Mouse (Mus musculus) midbrain, postnatal 0 days (tissue): Measurements from ENCODE around the gene Ufl1. TPM values are rescaled to one million over a fixed set of nuclear protein-coding genes. Genes with fewer than 3 reads are reported as not detected.

Experiments
- ATAC-seq: fragments of 200-750 bp; cut with Nextera tagmentation; 2 replicates; pipeline ENCODE4 v1.8.0; 2017; ENCODE audit warnings: moderate number of reproducible peaks, mild to moderate bottlenecking, moderate TSS enrichment, moderate library complexity; ENCODE audit not compliant: low FRiP score
- DNase-seq: peaks from one replicate; pipeline ENCODE4 v3.0.0-alpha.2; 2015; ENCODE audit warnings: low spot score
- H3K27ac ChIP-seq: fragments of 300-500 bp; sonication (generic); 2 replicates; pipeline ENCODE4 v1.5.1; 2014; ENCODE audit warnings: low read depth, mild to moderate bottlenecking, low read length, mixed read lengths
- H3K27me3 ChIP-seq: fragments of 300-500 bp; sonication (generic); 2 replicates; pipeline ENCODE4 v1.6.1; 2014; ENCODE audit warnings: low read length, control low read depth, mixed read lengths; ENCODE audit not compliant: insufficient read depth
- H3K36me3 ChIP-seq: fragments of 300-500 bp; sonication (generic); 2 replicates; pipeline ENCODE4 v1.6.1; 2014; ENCODE audit warnings: low read length, control low read depth, mixed read lengths; ENCODE audit not compliant: insufficient read depth
- H3K4me1 ChIP-seq: fragments of 300-500 bp; sonication (generic); 2 replicates; pipeline ENCODE4 v1.6.1; 2014; ENCODE audit warnings: mild to moderate bottlenecking, control low read depth, antibody characterized with exemption, low read length, mixed read lengths; ENCODE audit not compliant: insufficient read depth
- H3K4me2 ChIP-seq: fragments of 300-500 bp; sonication (generic); 2 replicates; pipeline ENCODE4 v1.6.1; 2014; ENCODE audit warnings: low read depth, mild to moderate bottlenecking, low read length, mixed read lengths; ENCODE audit not compliant: poor library complexity, severe bottlenecking
- H3K4me3 ChIP-seq: fragments of 300-500 bp; sonication (generic); 2 replicates; pipeline ENCODE4 v1.5.1; 2014; ENCODE audit warnings: low read depth, mild to moderate bottlenecking, low read length, moderate library complexity
- H3K9ac ChIP-seq: fragments of 300-500 bp; sonication (generic); replicated peaks from 2 replicates; pipeline ENCODE4 v1.6.1; 2014; ENCODE audit warnings: mild to moderate bottlenecking, low read length, moderate library complexity, mixed read lengths; ENCODE audit not compliant: poor library complexity, severe bottlenecking
- H3K9me3 ChIP-seq: fragments of 300-500 bp; sonication (generic); 2 replicates; pipeline ENCODE4 v1.6.1; 2016; ENCODE audit warnings: low read length, control low read depth
- CTCF ChIP-seq: IDR thresholded peaks from 2 replicates; pipeline ENCODE4 v1.5.1; 2016; ENCODE audit warnings: antibody characterized with exemption, mild to moderate bottlenecking
- WGBS: fragments of 180-500 bp; shearing (Covaris S2); extraction: QIAGEN DNeasy Blood & Tissue Kit; methylation state at CpG from one replicate; pipeline ENCODE4 v1.1.7; 2014; 5-methylcytosine and 5-hydroxymethylcytosine counted together
- polyA plus RNA-seq: library from polyadenylated mRNA; unstranded; fragments of >200 nt; fragmentation: Nextera tagmentation; extraction: Ambion mirVana; gene quantifications from 2 replicates; pipeline ENCODE4 v1.2.1, GENCODE M21; 2015
- total RNA-seq: library from RNA; depleted of rRNA; stranded (reverse); fragments of >200 nt; gene quantifications from 2 replicates; pipeline ENCODE4 v1.2.3, GENCODE M21; 2014; rRNA removed

The Ufl1 gene
- total and polyA plus RNA-seq, 2 experiments from 2014 or later: 14.9 to 45.8 TPM

DNA sequence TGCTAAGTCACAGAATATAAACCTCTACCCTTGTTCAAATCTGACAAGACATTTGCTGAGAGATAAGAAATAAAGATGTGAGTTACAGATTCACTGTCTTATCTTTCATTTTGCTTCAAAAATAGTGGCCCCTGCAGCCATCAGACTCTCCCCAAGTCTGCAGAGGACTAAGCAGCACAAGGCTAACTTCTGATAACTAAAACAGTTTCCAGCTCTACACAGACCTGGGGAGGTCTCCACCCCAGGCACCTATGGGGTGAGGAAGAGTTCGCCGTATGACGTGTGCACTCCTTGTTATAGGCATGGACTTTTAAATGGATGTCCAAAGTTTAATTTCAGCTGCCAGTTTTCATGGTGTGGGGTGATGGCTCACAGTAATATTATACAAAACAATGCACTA lies 49.1 kb downstream of the Ufl1 start:
- no peaks in the 10 kb centered on the region for H3K4me1 ChIP-seq
- no peaks in the 10 kb centered on the region for H3K9me3 ChIP-seq
- DNase-seq: no peak
- WGBS: 92% methylated on average over 3 of the region's 3 CpGs
- H3K27ac ChIP-seq: no peak overlapping the region
- no peak overlapping the region for H3K9ac ChIP-seq
- H3K4me2 ChIP-seq: no peak overlapping the region
- no peaks in the 10 kb centered on the region for H3K27me3 ChIP-seq
- no peak overlapping the region for H3K4me3 ChIP-seq
- no peak for TF ChIP-seq CTCF
- no peaks in the 10 kb centered on the region for H3K36me3 ChIP-seq
- ATAC-seq: no peak

DNA sequence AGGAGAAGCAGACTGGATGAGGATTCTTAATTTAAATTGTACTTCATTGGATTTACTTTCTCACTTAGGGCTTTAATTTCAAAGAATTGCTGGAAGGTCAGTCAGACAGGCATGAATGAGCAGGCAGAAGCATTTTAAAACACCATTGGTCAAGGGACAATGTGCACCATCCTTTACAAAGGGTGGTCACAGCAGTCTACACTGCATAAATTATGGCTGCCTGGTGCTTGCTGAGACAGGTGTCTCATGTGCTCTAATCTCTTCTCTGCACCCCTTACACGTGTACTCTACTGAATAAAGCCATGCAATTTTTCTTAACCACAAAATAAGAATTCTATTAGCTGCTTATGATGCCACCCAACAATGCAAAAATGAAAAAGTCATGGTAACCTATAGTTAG lies 54.1 kb downstream of the Ufl1 start:
- TF ChIP-seq CTCF: no peak
- 7% methylated on average over 1 of the region's 1 CpGs for WGBS
- no peak for DNase-seq

DNA sequence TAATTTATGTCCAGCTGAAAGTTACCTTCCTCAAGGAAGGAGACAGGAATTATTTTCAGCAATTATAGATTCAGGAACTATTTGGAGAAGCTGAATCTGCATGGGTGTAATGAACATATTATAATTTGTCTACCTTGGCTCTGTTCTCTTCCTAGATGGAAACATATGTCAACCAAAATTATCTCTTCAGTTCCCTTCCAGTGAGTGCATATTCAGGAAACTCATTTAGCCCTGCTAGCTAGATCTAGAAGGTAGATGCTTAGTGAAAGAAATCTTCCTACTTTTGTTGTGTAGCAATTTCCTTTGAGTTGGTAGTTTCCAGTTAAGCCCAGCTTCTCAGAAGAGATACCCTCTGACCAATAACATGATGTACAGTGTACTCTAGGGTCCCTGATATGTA lies 59.7 kb downstream of the Ufl1 start:
- no peaks in the 10 kb centered on the region for H3K9me3 ChIP-seq
- ATAC-seq (no peak), DNase-seq (no peak)
- H3K36me3 ChIP-seq: no peaks in the 10 kb centered on the region
- no peak overlapping the region for H3K27ac ChIP-seq
- H3K9ac ChIP-seq: no peak overlapping the region
- H3K4me2 ChIP-seq: no peak overlapping the region
- no peaks in the 10 kb centered on the region for H3K4me1 ChIP-seq
- TF ChIP-seq CTCF: no peak
- no peak overlapping the region for H3K4me3 ChIP-seq
- H3K27me3 ChIP-seq: no peaks in the 10 kb centered on the region

More for the DNA sequence above, 54.1 kb downstream of the Ufl1 start:
- Histone ChIP-seq H3K27me3 (no peaks in the 10 kb centered on the region), H3K4me1 (no peaks in the 10 kb centered on the region), H3K9ac (no peak overlapping the region), H3K4me2 (no peak overlapping the region), H3K9me3 (no peaks in the 10 kb centered on the region), H3K36me3 (no peaks in the 10 kb centered on the region), H3K4me3 (no peak overlapping the region), H3K27ac (no peak overlapping the region)
- no peak for ATAC-seq

DNA sequence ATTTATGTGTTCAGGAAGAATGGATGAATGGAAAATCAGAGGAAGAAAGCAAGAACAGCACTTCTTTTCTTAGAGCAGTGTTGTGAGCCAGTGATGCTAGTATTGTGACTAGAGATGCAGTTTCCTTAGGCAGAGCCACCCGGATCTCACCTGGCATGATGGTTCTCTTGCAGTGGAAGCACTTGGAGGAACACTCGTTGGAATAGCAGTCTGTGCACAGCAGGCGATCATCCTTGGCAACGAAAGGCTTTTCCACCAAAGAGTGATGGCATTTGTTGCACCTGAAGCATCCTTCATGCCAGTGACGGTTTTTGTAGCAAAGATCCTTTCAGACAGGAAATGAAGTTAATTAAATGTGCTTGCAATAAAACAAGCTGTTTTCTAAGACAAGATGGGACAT lies 68.2 kb downstream of the Ufl1 start:
- DNase-seq (peak; percentile 2), ATAC-seq (no peak)
- no peaks in the 10 kb centered on the region for H3K27me3 ChIP-seq
- no peaks in the 10 kb centered on the region for H3K36me3 ChIP-seq
- no peak overlapping the region for H3K4me3 ChIP-seq
- H3K9me3 ChIP-seq: no peaks in the 10 kb centered on the region
- no peak overlapping the region for H3K9ac ChIP-seq
- H3K4me2 ChIP-seq: no peak overlapping the region
- 56% methylated on average over 5 of the region's 5 CpGs for WGBS
- TF ChIP-seq CTCF: no peak
- H3K4me1 ChIP-seq: no peaks in the 10 kb centered on the region
- H3K27ac ChIP-seq: no peak overlapping the region

DNA sequence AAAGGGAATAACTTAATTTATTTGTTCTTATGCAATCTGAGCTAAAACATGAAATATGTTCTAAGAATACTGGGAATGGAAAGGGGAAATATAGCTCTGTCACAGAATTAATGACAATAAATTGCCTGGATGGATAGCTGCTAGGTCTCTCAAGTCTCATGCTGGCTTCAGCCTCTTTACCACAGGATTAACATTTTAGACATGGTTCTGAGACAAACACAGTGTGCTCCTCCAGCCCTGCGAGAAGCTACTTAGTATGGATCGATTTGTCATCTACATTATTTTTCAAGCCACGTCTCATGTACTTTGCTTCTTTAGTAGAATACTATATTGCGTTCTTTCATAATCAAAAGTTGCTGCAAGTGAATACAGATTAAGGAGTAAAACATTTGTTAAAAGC lies 75.5 kb downstream of the Ufl1 start:
- H3K27ac ChIP-seq: no peak overlapping the region
- H3K4me1 ChIP-seq: no peaks in the 10 kb centered on the region
- no peaks in the 10 kb centered on the region for H3K36me3 ChIP-seq
- no peak for TF ChIP-seq CTCF
- no peaks in the 10 kb centered on the region for H3K9me3 ChIP-seq
- ATAC-seq: no peak
- H3K27me3 ChIP-seq: no peaks in the 10 kb centered on the region
- H3K4me3 ChIP-seq: no peak overlapping the region
- H3K4me2 ChIP-seq: no peak overlapping the region
- no peak overlapping the region for H3K9ac ChIP-seq
- no peak for DNase-seq
- WGBS: 30% methylated on average over 4 of the region's 4 CpGs

Other genes with a start within 250 kb of the Ufl1 start
- gene Fhl5, start 38.9 kb downstream of the Ufl1 start, total RNA-seq: 0.27 and 0.38 TPM in 2 replicates
- gene Fhl5, start 38.9 kb downstream of the Ufl1 start, polyA plus RNA-seq: 0.14 and 0.15 TPM in 2 replicates